Mouse (Mus musculus) 3T3-L1 (cell line): ENCODE results near the gene Shb.
"Not testable (repeated sequence)": the region's sequence is repeated elsewhere in the genome, so short reads cannot be mapped to it uniquely, and the experiment has no call there.

ENCODE experiments used
- DNase-seq: peaks from one replicate; pipeline ENCODE4 v3.0.0-alpha.2; 2015; ENCODE audit warnings: low read depth, low spot score

Gene Shb

DNA sequence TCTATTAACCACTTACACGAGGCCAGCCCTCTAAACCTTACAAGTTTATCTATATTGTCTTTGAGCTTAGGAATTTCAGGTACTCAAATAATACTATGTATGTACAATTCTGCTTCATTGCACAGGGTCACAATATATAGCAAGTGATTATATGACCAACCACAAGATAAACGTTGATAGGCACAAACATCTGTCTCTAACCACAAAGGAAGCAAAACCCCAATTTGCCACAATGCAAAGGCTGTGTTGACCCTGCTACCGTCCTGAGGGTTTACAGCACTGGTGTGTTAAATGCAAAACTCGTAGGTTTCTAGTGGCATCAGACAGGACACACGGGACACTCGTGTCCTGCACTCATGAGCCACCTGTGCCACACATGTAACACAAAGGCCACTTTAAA, 136.1 kb downstream of the Shb start:
- not testable (repeated sequence) for DNase-seq

DNA sequence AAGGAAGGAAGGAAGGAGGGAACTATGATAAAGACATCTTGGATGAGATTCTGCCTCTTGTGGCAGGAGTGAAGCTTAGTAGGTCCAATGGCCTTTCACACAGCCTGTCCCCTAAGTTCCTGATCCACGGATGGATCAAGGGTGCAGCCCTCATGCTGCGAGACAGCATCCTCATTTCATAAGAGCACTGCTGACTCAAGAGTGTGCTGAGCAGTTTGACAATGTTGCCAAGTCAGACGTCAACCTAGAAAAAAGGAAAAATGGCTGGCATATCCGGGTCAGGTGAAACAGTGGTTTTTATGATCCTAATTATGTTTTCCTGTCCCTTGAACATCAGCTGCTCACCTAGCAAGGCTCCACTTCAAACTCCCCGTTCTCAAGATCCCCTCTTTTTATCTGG, 138.6 kb downstream of the Shb start:
- no peak for DNase-seq

DNA sequence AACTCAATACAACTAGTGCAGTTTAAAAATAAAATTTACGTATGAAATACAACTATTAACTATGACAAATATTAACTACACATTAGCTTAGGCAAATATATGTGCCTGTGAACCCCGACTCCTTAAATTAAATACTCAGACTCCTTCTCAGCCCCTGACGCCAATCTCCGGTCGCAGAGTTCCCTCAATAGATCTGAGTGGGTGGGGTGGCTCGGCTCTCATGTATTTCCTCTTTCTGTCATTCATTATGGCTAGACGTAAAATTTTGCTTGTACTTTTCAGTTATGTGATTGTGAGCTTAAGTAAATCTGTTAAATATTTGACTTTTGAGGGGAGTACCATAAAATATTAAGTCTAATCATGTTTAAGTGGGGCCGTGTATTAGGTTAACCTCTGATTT, 139.3 kb downstream of the Shb start:
- no peak for DNase-seq

DNA sequence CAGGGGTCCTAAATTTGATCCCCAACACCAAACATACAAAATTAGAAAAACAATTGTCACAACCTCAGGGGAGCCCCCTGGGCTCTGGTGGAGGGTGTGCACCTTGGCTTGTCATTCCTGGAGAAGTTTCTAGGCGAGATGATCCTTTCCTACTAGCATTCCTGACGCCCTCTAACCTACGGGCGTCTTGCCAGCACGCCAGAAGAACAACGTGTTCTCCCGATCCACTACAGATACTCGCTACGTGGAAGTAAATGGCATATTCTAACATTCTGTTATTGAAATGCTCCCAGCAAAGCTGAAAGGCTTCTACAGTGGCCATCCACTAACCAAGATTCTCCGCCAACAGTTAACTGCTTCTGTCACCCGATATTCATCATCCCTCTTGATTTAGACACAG, 139.7 kb downstream of the Shb start:
- no peak for DNase-seq

DNA sequence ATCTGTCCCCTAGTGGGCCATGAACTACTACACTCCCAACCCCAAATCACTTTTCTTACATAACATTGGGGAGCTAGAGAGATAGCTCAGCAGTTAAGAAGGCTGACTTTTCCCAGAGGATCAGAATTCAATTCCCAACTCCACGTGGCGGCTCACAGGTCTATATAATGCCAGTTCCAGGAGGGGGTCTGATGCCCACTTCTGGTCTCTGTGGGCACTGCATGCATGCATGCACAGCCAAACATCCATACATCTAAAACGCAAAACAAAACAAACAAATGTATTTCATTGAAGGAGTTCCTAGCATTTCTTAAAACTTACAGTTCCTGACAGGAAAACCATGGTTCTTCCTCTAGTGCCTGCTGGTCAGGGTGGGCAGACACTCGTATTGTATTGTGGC, 140.2 kb downstream of the Shb start:
- no peak for DNase-seq

DNA sequence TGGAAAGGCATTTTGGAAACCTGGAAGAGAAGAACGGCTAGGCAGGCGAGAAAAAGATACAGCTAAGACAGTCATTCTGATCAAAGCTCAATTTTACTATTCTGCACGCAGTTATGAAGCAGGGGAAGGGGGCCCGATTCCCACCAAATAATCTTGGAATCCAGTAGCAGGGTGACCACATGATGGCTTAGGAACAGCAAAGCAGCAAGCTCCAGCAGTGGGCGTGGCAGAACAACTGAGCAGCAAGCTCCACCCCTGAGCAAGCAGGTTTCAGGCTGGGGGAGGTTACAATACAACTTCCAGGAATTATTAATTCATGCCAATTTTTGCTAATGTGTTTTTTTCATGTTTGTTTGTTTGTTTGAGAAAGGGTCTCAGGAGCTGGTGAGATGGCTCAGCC, 145.0 kb downstream of the Shb start:
- not testable (repeated sequence) for DNase-seq

DNA sequence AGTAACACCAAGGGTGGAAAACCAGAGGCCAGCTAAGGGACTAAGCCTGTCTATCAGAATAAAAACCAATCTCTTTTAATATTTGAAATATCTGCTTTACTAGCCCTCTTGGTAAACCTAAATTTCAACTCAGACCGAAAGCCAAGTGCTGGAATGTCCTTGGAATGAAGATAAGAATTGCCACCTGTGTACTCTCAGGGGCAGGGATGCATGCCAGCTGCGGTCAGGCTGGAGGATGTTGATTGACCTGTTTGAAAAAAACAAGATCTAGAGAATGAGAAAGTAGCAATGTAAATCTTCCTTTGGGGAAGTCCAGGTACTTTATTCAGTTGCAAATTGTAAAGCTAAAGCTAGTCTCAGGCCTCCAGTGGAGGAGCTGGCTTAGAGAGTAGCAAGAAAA, 150.1 kb downstream of the Shb start:
- DNase-seq = not testable (repeated sequence)

DNA sequence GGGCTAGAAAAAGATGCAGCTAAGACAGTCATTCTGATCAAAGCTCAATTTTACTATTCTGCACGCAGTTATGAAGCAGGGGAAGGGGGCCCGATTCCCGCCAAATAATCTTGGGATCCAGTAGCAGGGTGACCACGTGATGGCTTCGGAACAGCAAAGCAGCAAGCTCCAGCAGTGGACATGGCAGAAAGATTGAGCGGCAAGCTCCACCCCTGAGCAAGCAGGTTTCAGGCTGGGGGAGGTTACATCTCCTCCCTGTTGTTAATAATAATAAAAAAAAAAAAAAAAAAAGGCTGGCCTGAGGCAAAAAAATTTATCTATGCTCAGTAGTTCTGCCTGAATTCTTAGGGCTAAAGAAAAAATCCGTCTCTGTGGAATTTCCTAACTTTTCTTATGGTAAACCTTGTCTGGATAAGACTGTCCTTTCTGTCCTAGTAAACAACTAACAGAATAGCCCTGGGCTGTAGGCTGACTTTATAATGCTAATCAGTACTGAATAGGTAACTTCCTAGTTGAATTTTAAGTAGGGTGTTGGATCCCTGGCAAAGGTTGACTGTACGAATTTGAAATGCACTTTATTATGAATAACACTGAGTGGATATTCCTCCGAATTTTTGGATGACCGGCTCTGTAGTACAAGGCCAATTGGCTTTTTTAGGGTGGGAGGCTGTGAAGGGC, 151.2 kb downstream of the Shb start:
- not testable (repeated sequence) for DNase-seq

DNA sequence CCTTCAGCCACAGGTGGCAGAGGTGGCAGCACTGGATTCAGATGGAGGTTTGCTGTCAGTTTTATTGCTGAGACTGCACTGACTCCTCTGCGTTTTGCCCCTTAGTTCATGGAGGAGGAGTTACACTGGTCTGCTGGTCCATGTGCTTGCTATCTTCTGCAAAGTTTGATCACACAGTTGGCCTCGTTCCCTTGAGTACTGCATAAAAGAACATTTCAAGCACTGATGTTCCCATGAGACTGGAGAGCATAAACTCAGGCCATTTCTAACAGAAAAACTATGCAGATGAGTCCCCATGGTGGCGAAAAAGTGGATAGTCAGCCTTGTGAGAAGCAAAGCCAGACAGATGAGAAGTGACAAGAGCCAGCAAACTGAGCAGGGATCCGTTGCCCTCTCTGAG, 155.7 kb downstream of the Shb start:
- DNase-seq = no peak

DNA sequence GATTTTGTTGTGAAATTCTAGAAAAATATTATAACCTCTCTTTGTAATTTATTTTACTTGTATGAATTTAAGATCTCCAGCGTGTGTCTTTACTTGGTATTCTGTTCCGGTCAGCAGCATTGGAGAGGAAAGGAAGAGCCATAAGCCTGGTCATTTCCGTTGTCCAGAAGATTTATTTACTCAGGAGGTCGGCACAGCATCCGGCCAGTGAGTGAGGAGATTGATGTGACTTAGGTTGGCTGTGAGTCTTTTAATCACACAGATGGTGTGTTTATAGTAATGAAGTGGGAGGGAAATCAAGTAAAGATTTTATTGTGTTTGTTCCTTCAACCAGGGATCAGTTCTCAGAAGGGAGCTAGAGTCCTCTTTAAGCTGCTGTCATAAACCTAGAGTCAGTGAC, 157.4 kb downstream of the Shb start:
- no peak for DNase-seq
